Mouse (Mus musculus): ENCODE measurements at regions not wholly inside any gene's neighbourhood (a gene's known extent, or its start where the extent isn't known, plus 50 kb on each side); places are given as distances from the start of the nearest gene placed in this dataset.

- Histone ChIP-seq H3K27ac (no peak overlapping the region), H3K27me3 (peaks cover 83% of the 10 kb centered on the region), H3K9me3 (replicated peaks) (no peaks in the 10 kb centered on the region), H3K9ac (no peak overlapping the region), H3K4me3 (no peak overlapping the region), H3K4me2 (no peak overlapping the region), H3K4me1 (peaks cover 46% of the 10 kb centered on the region), H3K36me3 (ENCODE audit: poor library complexity, severe bottlenecking) (no peaks in the 10 kb centered on the region)
- no peak; the same call in 1 of the 2 replicates for ATAC-seq
- 25% methylated on average over 11 of the region's 11 CpGs for WGBS
These were observed 51.2 kb upstream of the Gm17304 start for GRCm38 (mm10) chr5:106557733-106558132.

DNA sequence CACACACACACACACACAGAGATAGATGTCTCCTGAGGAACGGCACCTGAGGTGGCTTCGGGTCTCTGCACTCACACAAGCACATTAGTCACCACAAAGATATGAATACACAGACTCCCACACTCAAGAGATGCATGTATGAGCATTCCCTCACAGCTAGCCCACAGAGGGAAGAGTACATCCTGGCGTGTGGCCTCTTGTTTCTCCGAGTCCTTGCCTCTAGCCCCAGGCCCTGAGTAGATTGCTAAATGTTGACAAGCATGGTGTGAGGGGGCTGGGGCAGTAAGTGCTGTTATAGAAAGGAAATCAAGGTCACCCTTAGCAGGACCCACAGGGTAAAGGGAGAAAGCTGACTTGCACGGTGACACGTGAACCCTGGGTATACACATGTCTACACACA, 69.6 kb upstream of the Gm17304 start:
- H3K4me3 ChIP-seq: no peak overlapping the region
- no peak overlapping the region for H3K9ac ChIP-seq
- H3K27me3 ChIP-seq: peaks cover 15% of the 10 kb centered on the region; the same call in 1 of the 2 replicates
- 85% methylated on average over 6 of the region's 6 CpGs for WGBS
- H3K36me3 ChIP-seq (ENCODE audit: poor library complexity, severe bottlenecking): no peaks in the 10 kb centered on the region
- peaks cover 23% of the 10 kb centered on the region for H3K4me1 ChIP-seq
- no peak overlapping the region for H3K27ac ChIP-seq
- H3K9me3 ChIP-seq (replicated peaks): no peaks in the 10 kb centered on the region
- no peak overlapping the region for H3K4me2 ChIP-seq
- ATAC-seq: no peak

DNA sequence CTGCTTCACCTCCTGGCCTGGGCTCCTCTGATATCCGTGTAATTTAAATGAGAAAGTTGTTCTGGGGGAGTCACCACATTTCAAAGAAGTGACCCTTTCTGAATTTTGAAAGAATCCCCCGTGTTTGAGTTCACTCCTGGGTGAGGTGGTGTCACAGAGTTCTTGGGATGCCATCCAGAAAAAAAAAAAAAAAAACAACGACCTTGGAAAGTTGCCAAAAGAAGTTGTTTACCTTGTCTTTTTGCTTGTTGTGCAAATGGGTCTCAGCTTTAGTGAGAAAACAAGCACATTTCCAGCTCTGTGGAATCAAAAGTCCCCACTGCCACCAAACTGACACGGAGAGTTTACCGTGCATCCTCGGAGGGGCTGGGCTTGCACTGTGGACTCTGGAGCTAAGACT, 71.7 kb upstream of the Gm17304 start:
- H3K27ac ChIP-seq: no peak overlapping the region
- peaks cover 14% of the 10 kb centered on the region for H3K4me1 ChIP-seq
- ATAC-seq: no peak
- 46% methylated on average over 6 of the region's 6 CpGs for WGBS
- H3K27me3 ChIP-seq: peaks cover 7% of the 10 kb centered on the region; the same call in 1 of the 2 replicates
- no peak overlapping the region for H3K4me3 ChIP-seq
- H3K9ac ChIP-seq: no peak overlapping the region
- H3K9me3 ChIP-seq (replicated peaks): no peaks in the 10 kb centered on the region
- no peak overlapping the region for H3K4me2 ChIP-seq
- H3K36me3 ChIP-seq (ENCODE audit: poor library complexity, severe bottlenecking): no peaks in the 10 kb centered on the region

GRCm38 (mm10) chr5:106536068-106536467, 72.8 kb upstream of the Gm17304 start:
- Histone ChIP-seq H3K9ac (no peak overlapping the region), H3K9me3 (replicated peaks) (no peaks in the 10 kb centered on the region), H3K4me2 (no peak overlapping the region), H3K27ac (no peak overlapping the region), H3K36me3 (ENCODE audit: poor library complexity, severe bottlenecking) (no peaks in the 10 kb centered on the region), H3K27me3 (peaks cover 7% of the 10 kb centered on the region; the same call in 1 of the 2 replicates), H3K4me3 (no peak overlapping the region), H3K4me1 (peaks cover 12% of the 10 kb centered on the region)
- 76% methylated on average over 5 of the region's 5 CpGs for WGBS
- no peak for ATAC-seq

DNA sequence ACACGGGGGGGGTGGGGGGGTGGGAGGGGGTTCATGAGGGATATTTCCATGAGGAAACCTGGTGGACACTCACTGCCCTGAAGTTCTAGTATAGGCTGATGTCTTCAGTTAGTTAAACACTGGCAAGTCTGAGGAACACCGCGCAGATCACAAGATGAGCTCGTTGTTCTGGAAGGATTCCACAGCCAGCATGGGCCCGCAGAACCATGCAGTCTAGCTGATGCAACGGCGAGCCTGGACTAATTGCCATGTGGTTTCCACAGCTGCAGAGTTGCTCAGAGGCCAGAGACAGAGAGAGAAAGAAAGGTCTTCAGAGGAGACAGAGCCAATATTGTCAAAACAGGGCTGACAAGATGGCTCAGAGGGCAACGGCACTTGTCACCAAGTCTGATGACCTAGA, 70.8 kb upstream of the Barhl2 start:
- H3K9me3 ChIP-seq (replicated peaks): no peaks in the 10 kb centered on the region
- 87% methylated on average over 8 of the region's 8 CpGs for WGBS

DNA sequence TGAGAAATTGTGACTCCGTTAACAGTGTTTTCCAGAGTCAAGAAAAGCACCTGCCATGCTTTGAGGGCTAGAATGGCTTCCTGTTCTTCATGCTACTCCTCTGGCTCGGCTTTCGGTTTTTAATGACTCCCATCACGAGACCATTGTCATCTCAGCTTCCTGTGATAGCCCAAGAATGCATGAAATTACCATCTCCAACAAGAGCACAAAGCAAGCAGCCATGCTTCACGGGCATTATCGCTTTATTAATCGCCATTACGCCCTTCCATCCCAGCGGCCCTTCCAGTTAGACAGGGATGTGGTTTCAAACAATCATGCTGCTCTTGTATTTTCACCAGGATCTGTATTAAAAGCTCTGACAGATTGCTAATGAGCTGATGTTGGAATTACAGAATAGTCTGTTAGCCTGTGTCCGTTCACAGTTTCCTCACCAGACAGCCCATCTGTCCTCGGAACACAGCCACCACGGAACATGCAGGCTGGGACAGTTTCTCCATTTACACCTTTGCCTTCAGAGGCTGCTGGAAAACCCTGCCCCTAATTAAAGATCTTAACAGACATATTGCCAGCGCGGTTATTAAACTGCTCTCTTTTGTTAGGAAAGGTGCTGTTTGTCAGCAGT, 69.5 kb upstream of the Barhl2 start:
- no peak overlapping the region for H3K4me3 ChIP-seq
- no peak overlapping the region for H3K9ac ChIP-seq
- no peak overlapping the region for H3K4me2 ChIP-seq
- no peaks in the 10 kb centered on the region for H3K9me3 ChIP-seq (replicated peaks)
- no peaks in the 10 kb centered on the region for H3K27me3 ChIP-seq
- H3K27ac ChIP-seq: peak overlapping the region; percentile 26; the same call in 1 of the 2 replicates
- H3K4me1 ChIP-seq: peaks cover 4% of the 10 kb centered on the region; the same call in 1 of the 2 replicates
- 51% methylated on average over 14 of the region's 14 CpGs for WGBS
- no peaks in the 10 kb centered on the region for H3K36me3 ChIP-seq (ENCODE audit: poor library complexity, severe bottlenecking)
- ATAC-seq: peak; percentile 80

More for the DNA sequence above, 70.8 kb upstream of the Barhl2 start:
- Histone ChIP-seq H3K4me2 (no peak overlapping the region), H3K27ac (no peak overlapping the region), H3K27me3 (no peaks in the 10 kb centered on the region), H3K9ac (no peak overlapping the region), H3K4me1 (peaks cover 4% of the 10 kb centered on the region; the same call in 1 of the 2 replicates), H3K36me3 (ENCODE audit: poor library complexity, severe bottlenecking) (no peaks in the 10 kb centered on the region), H3K4me3 (no peak overlapping the region)
- ATAC-seq: no peak

GRCm38 (mm10) chr5:106512423-106513089, 54.6 kb upstream of the Barhl2 start:
- no peaks in the 10 kb centered on the region for H3K36me3 ChIP-seq (ENCODE audit: poor library complexity, severe bottlenecking)
- peak; percentile 50 for ATAC-seq
- peaks cover 6% of the 10 kb centered on the region; the same call in 1 of the 2 replicates for H3K27me3 ChIP-seq
- 60% methylated on average over 7 of the region's 7 CpGs for WGBS
- H3K4me1 ChIP-seq: 0 out of 2 replicates have a peak, but pooled peaks cover 7% of the 10 kb centered on the region
- no peak overlapping the region for H3K27ac ChIP-seq
- no peak overlapping the region for H3K9ac ChIP-seq
- no peak overlapping the region for H3K4me2 ChIP-seq
- H3K9me3 ChIP-seq (replicated peaks): no peaks in the 10 kb centered on the region
- no peak overlapping the region for H3K4me3 ChIP-seq

GRCm38 (mm10) chr5:106507901-106508300, 49.9 kb upstream of the Barhl2 start:
- Histone ChIP-seq H3K36me3 (ENCODE audit: poor library complexity, severe bottlenecking) (no peaks in the 10 kb centered on the region), H3K4me1 (peaks cover 11% of the 10 kb centered on the region), H3K9ac (no peak overlapping the region), H3K4me3 (no peak overlapping the region), H3K27ac (no peak overlapping the region), H3K9me3 (replicated peaks) (no peaks in the 10 kb centered on the region), H3K27me3 (peaks cover 2% of the 10 kb centered on the region; the same call in 1 of the 2 replicates), H3K4me2 (no peak overlapping the region)
- ATAC-seq: no peak
- 83% methylated on average over 5 of the region's 5 CpGs for WGBS

Data from forebrain, embryonic 13.5 days (tissue).